Mouse (Mus musculus): ENCODE measurements around the gene Zfp853. TPM values are rescaled to one million over a fixed set of nuclear protein-coding genes. Genes with fewer than 3 reads are reported as not detected.

Gene Zfp853
- polyA plus RNA-seq, 1 experiment from 2014 or later = 0.23 TPM

DNA sequence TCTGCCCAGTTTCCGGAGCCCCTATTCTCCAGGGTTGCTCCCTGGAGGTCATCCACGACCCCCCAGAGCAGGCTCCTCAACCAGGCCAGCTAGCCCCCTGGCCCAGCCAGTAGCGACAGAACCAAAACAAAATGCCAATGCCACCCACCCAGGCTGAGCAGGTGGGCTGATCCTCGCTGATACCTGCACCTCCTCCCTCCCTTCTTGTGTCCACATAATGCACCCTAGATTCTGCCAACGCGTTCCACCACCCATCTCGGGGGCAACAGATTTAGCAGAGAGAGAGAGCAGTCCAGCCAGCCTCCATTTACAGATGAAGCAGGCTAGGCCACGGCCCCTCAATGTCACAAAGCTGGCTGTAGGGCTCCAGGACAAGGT is 24.4 kb downstream of the Zfp853 start:
- peak overlapping the region; percentile 85 for H3K27ac ChIP-seq (replicated peaks)
- H3K4me3 ChIP-seq (replicated peaks) = peak overlapping the region; percentile 68
- WGBS = 23% methylated on average over 8 of the region's 8 CpGs
- H3K4me2 ChIP-seq = peak overlapping the region; percentile 89
- H3K4me1 ChIP-seq = peaks cover 43% of the 10 kb centered on the region
- H3K9me3 ChIP-seq (replicated peaks) = no peaks in the 10 kb centered on the region
- peak overlapping the region; percentile 89 for H3K9ac ChIP-seq (replicated peaks)
- peaks cover 8% of the 10 kb centered on the region for H3K36me3 ChIP-seq
- no peak for ATAC-seq (ENCODE audit: low FRiP score)
- H3K27me3 ChIP-seq (replicated peaks) = no peaks in the 10 kb centered on the region

DNA sequence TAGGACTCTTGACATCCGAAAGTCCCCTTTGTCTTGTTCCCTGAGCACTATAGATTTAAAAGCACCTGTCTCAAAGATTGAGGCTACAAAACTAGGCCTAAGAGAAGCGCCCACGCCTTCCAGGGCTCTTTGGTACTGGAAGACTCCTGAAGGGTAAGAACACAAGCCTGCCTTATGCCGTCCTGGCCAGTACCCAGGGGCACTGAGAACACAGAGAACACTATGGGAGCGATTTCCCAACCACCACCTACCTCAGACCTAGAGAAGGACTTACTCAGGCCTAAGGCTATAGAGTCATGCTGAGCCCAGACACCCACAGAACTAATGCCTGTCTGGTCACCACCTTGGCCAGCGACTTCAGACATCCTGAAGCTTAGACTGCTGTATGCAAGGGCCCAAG is 26.6 kb downstream of the Zfp853 start:
- no peak overlapping the region for H3K9ac ChIP-seq (replicated peaks)
- H3K4me2 ChIP-seq = no peak overlapping the region
- H3K9me3 ChIP-seq (replicated peaks) = no peaks in the 10 kb centered on the region
- 87% methylated on average over 6 of the region's 6 CpGs for WGBS
- ATAC-seq (ENCODE audit: low FRiP score) = no peak
- H3K27me3 ChIP-seq (replicated peaks) = no peaks in the 10 kb centered on the region
- H3K4me3 ChIP-seq (replicated peaks) = no peak overlapping the region
- peaks cover 30% of the 10 kb centered on the region for H3K36me3 ChIP-seq
- H3K27ac ChIP-seq (replicated peaks) = no peak overlapping the region
- peaks cover 43% of the 10 kb centered on the region for H3K4me1 ChIP-seq

DNA sequence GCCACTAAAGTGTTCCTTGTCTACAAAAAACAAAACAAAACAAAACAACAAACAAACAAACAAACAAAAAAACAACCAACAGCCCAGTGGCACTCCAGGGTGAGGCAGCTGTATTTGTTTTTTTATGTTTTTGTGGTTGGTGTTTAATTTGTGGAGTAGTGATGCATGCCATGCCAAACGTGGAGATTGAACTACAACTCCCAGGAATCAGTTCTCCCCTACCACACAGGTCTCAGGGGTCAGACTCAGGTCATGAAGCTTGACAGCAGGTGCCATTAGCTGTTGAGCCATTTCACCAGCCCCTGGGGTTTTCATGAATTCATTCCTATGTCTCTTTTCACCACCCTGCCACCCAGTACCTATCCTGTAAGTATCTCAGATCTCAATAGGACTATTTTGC is 28.0 kb downstream of the Zfp853 start:
- Histone ChIP-seq H3K27ac (replicated peaks) (no peak overlapping the region), H3K4me2 (no peak overlapping the region), H3K4me3 (replicated peaks) (no peak overlapping the region), H3K4me1 (peaks cover 32% of the 10 kb centered on the region), H3K9me3 (replicated peaks) (no peaks in the 10 kb centered on the region), H3K27me3 (replicated peaks) (no peaks in the 10 kb centered on the region), H3K36me3 (peaks cover 40% of the 10 kb centered on the region), H3K9ac (replicated peaks) (no peak overlapping the region)
- WGBS = 50% methylated on average over 1 of the region's 1 CpGs
- ATAC-seq (ENCODE audit: low FRiP score) = no peak

DNA sequence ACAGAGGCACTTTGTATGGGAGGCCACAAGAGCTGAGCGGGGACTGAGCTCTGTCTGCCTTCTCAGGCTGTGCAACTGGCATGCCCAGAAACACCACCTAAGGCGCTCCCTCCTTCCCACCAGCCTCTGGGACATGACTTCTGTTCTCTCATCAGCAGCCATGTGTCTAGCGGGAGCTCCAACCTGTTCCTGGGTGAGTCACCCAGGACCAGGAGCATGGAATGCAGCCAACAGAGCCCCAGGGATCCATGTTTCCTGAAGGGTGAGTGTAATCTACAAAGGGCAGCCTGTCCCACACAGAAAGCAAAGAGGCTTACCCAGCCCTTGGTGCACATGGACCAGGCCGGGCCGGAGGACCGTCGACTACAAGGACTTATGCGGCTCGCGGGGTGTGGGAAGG is 28.7 kb downstream of the Zfp853 start:
- Histone ChIP-seq H3K4me1 (peaks cover 28% of the 10 kb centered on the region), H3K9me3 (replicated peaks) (no peaks in the 10 kb centered on the region), H3K9ac (replicated peaks) (no peak overlapping the region), H3K27ac (replicated peaks) (no peak overlapping the region), H3K27me3 (replicated peaks) (peaks cover 2% of the 10 kb centered on the region; the same call in 1 of the 2 replicates), H3K4me3 (replicated peaks) (no peak overlapping the region), H3K36me3 (peaks cover 47% of the 10 kb centered on the region), H3K4me2 (no peak overlapping the region)
- ATAC-seq (ENCODE audit: low FRiP score) = no peak
- 94% methylated on average over 10 of the region's 10 CpGs for WGBS

DNA sequence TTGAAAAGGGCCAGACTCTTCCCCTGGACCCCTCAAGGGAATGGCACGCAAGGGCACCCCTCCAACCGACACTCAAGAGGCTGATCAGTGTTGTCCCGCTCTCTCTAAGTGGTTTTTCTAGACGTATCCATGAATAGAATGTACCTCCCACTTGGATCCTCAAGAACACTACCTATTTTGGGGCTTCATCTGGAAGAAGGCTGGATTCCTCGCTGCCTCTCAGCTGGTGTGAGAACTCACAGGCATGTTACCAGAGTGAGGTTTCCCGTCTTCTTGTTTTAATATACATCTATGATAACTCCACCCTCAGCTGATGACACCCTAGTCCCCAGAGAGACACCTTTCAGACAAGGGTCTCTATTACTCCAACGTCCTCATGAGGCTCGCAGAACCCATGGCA is 31.8 kb downstream of the Zfp853 start:
- Histone ChIP-seq H3K36me3 (peaks cover 71% of the 10 kb centered on the region), H3K9ac (replicated peaks) (no peak overlapping the region), H3K4me1 (peaks cover 4% of the 10 kb centered on the region; the same call in 1 of the 2 replicates), H3K4me2 (no peak overlapping the region), H3K4me3 (replicated peaks) (no peak overlapping the region), H3K9me3 (replicated peaks) (no peaks in the 10 kb centered on the region), H3K27ac (replicated peaks) (no peak overlapping the region), H3K27me3 (replicated peaks) (peaks cover 31% of the 10 kb centered on the region)
- no peak for ATAC-seq (ENCODE audit: low FRiP score)
- 95% methylated on average over 8 of the region's 8 CpGs for WGBS

DNA sequence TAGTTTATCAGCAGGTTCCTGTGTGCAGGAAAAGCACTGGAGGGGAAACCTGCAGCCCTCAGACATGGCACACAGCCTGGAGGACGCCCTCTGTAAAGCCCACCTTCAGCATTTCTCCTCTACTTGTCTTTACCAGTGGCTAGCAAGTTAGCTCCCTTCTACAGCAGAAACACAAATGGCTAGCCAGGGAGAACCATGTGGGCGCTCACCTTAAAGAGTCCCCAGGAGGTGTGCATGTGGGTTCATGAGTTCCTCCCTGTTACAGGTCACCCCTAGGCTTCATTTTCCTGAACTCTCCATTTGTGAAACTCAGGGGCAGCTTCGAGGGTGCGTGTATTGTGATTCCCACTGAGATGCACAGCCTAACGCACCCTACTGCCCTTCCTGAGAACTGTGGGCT is 37.6 kb downstream of the Zfp853 start:
- no peaks in the 10 kb centered on the region for H3K9me3 ChIP-seq (replicated peaks)
- peaks cover 80% of the 10 kb centered on the region for H3K27me3 ChIP-seq (replicated peaks)
- peaks cover 19% of the 10 kb centered on the region for H3K4me1 ChIP-seq
- H3K4me2 ChIP-seq = no peak overlapping the region
- H3K27ac ChIP-seq (replicated peaks) = no peak overlapping the region
- WGBS = 87% methylated on average over 5 of the region's 5 CpGs
- H3K4me3 ChIP-seq (replicated peaks) = no peak overlapping the region
- peaks cover 80% of the 10 kb centered on the region for H3K36me3 ChIP-seq
- no peak for ATAC-seq (ENCODE audit: low FRiP score)
- H3K9ac ChIP-seq (replicated peaks) = no peak overlapping the region

DNA sequence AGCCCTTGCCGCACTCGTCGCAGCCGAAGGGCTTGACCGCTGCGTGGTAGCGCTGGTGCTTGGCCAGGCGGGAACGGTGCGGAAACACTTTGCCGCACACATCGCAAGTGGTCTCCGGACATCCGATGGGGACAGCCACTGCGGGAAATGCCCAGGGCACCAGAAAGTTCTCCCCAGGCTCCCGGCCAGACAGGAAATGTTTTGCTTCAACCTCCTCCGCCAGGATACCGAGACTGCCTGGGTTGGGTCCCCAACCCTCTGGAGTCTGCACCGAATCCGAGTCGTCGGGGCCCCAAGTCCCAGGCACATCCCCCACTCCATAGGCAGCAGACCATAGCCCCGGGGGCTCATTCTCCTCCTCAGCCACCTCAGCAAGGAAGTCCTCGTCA is 38.3 kb downstream of the Zfp853 start:
- Histone ChIP-seq H3K4me2 (no peak overlapping the region), H3K4me3 (replicated peaks) (no peak overlapping the region), H3K9me3 (replicated peaks) (no peaks in the 10 kb centered on the region), H3K36me3 (peaks cover 73% of the 10 kb centered on the region), H3K27ac (replicated peaks) (no peak overlapping the region), H3K9ac (replicated peaks) (no peak overlapping the region), H3K4me1 (peaks cover 19% of the 10 kb centered on the region), H3K27me3 (replicated peaks) (peaks cover 80% of the 10 kb centered on the region)
- ATAC-seq (ENCODE audit: low FRiP score) = no peak
- WGBS = 31% methylated on average over 24 of the region's 24 CpGs

DNA sequence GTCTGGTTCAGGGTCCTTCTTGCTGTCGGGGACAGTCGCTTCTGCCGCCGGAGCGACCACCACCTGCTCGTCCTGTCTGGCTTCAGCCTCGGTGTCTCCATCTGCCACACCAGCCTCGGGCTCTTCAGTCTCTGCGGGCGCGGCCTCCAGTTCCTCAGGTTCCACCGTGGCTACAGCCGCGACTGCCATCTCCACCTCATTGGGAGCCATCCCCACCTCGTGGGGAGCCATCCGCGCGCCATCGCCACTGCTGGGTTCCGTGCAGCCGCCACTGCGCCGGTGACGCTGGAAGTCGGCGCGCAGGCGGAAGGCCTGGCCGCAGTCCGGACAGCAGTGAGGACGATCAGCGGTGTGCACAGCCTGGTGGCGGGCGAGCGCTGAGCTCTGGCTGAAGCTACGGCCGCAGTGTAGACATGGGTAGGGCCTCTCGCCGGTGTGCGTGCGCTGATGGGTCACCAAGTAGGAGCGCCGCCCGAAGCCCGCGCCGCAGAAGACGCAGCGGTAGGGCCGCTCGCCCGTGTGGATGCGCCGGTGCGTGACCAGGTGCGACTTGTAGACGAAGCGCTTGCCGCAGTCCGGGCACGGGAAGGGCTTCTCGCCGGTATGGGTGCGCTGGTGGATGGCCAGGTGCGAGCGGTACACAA is 38.8 kb downstream of the Zfp853 start:
- Histone ChIP-seq H3K27me3 (replicated peaks) (peaks cover 77% of the 10 kb centered on the region), H3K4me3 (replicated peaks) (peak overlapping the region; percentile 25; the same call in 1 of the 2 replicates), H3K9ac (replicated peaks) (no peak overlapping the region), H3K9me3 (replicated peaks) (no peaks in the 10 kb centered on the region), H3K36me3 (peaks cover 72% of the 10 kb centered on the region), H3K27ac (replicated peaks) (no peak overlapping the region), H3K4me2 (peak overlapping the region; percentile 55; the same call in 1 of the 2 replicates), H3K4me1 (peaks cover 19% of the 10 kb centered on the region)
- ATAC-seq (ENCODE audit: low FRiP score) = no peak
- 21% methylated on average over 66 of the region's 66 CpGs for WGBS

DNA sequence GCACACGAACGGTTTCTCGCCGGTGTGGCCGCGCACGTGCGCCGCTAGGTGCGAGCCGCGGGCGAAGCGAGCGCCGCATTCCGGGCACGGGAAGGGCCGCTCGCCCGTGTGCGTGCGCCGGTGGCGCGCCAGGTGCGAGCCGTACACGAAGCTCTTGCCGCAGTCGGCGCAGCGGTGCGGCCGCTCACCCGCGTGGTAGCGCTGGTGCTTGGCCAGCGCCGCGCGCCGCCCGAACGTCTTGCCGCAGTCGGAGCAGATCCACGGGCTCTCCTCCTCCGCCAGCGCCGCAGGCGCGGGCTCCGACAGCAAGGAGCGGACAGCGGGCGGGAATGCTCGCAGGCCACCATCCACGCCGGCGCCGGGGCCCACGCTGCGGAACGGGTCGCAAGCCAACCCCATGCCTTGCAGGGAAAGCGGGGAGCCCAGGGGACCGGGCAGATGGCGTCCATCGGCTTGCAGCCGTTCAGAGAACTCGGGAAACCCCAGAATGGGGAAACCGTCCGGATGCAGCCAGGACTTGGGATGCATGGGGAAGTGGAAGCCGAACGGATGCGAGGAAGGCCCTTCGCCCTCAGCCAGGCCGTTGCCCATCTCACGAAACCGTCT is 39.4 kb downstream of the Zfp853 start:
- H3K9ac ChIP-seq (replicated peaks) = 0 out of 2 replicates have a peak overlapping the region, but pooled peaks have one; percentile 10
- ATAC-seq (ENCODE audit: low FRiP score) = peak; percentile 39; the same call in 1 of the 2 replicates
- H3K4me3 ChIP-seq (replicated peaks) = peak overlapping the region; percentile 25
- H3K36me3 ChIP-seq = peaks cover 70% of the 10 kb centered on the region
- no peaks in the 10 kb centered on the region for H3K9me3 ChIP-seq (replicated peaks)
- peaks cover 19% of the 10 kb centered on the region for H3K4me1 ChIP-seq
- WGBS = 7% methylated on average over 76 of the region's 81 CpGs
- H3K27me3 ChIP-seq (replicated peaks) = peaks cover 73% of the 10 kb centered on the region
- H3K27ac ChIP-seq (replicated peaks) = no peak overlapping the region; the same call in 1 of the 2 replicates
- H3K4me2 ChIP-seq = peak overlapping the region; percentile 55

DNA sequence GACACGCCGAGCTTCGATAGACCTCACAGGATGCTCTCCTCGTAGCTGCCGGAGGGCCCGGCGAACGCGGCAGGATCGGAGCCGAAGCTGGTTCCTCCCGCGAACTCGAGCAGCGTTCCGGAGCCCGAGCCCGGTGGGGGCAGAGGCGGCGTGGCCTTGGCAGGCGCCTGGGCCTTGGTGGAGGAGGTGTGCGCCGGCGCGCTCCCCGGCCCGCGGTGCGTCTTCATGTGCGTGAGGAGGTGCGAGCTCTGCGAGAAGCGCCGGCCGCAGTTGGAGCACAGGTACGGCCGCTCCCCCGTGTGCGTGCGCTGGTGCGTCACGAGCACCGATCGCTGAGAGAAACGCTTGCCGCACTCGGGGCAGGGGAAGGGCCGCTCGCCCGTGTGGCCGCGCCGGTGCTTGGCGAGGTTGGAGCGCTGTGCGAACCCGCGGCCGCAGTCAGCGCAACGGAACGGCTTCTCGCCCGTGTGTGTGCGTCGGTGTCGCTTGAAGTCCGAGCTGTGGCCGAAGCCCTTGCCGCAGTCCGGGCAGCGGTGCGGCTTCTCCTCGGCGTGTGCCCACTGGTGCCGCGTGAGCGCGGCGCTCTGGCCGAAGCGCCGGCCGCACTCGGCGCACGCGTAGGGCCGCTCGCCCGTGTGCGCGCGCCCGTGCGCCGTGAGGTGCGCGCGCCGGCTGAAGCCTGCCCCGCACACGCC is 40.1 kb downstream of the Zfp853 start:
- Histone ChIP-seq H3K9me3 (replicated peaks) (no peaks in the 10 kb centered on the region), H3K36me3 (peaks cover 70% of the 10 kb centered on the region), H3K27me3 (replicated peaks) (peaks cover 67% of the 10 kb centered on the region), H3K4me3 (replicated peaks) (peak overlapping the region; percentile 25), H3K4me2 (peak overlapping the region; percentile 55), H3K27ac (replicated peaks) (no peak overlapping the region), H3K9ac (replicated peaks) (no peak overlapping the region), H3K4me1 (peaks cover 19% of the 10 kb centered on the region)
- ATAC-seq (ENCODE audit: low FRiP score) = peak; percentile 15; the same call in 1 of the 2 replicates
- WGBS = 8% methylated on average over 102 of the region's 103 CpGs

DNA sequence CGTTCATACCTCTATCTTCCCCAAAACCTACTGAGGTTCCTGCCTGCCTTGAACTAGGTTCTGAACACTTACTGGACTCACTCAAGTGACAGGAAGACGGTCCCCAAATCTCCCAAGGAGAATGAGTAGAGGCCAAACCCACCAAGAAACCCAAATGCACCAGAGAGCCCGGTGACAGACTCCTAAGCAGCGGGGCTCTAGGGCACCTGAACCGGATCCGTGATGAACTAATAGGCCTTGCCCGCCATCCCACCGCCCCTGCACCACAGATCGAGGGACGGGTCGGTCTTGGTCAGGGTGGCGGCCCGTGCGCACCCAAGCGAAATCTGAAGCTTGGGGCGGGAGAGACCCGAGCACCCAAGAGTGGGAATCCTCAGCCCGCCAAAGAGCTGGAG is 40.6 kb downstream of the Zfp853 start:
- H3K9ac ChIP-seq (replicated peaks) = no peak overlapping the region
- H3K4me3 ChIP-seq (replicated peaks) = no peak overlapping the region
- H3K4me2 ChIP-seq = no peak overlapping the region
- peaks cover 71% of the 10 kb centered on the region for H3K36me3 ChIP-seq
- H3K9me3 ChIP-seq (replicated peaks) = no peaks in the 10 kb centered on the region
- peaks cover 61% of the 10 kb centered on the region for H3K27me3 ChIP-seq (replicated peaks)
- 44% methylated on average over 18 of the region's 18 CpGs for WGBS
- no peak for ATAC-seq (ENCODE audit: low FRiP score)
- peaks cover 19% of the 10 kb centered on the region for H3K4me1 ChIP-seq
- H3K27ac ChIP-seq (replicated peaks) = no peak overlapping the region

DNA sequence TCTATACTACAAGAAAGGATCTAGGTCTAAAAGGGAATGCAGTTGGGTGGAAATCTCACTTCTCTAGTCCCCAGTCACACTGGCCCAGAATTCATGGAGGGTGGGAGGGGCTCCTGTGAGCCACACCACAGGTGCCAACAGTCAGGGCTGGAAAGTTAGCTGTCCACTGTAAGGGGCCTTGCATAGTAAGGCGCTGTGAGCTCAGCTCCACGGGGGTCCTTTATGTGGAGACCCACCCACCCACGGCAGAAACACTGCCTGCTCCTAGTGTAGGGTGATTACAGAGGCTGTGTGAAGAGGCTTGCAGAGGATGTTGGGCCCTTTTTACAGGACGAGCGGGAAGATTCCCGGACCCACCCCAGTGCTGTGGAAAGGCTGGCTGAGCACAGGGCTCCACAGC is 41.4 kb downstream of the Zfp853 start:
- 57% methylated on average over 6 of the region's 6 CpGs for WGBS
- Histone ChIP-seq H3K4me3 (replicated peaks) (no peak overlapping the region), H3K27ac (replicated peaks) (no peak overlapping the region), H3K4me1 (peaks cover 19% of the 10 kb centered on the region), H3K9ac (replicated peaks) (no peak overlapping the region), H3K27me3 (replicated peaks) (peaks cover 54% of the 10 kb centered on the region), H3K36me3 (peaks cover 75% of the 10 kb centered on the region), H3K4me2 (no peak overlapping the region), H3K9me3 (replicated peaks) (no peaks in the 10 kb centered on the region)
- ATAC-seq (ENCODE audit: low FRiP score) = no peak
